Mouse (Mus musculus) liver, embryonic 14.5 days (tissue): ENCODE results near the gene Cyp1a1.

Experiments used
- CTCF ChIP-seq: IDR thresholded peaks from 2 replicates; pipeline ENCODE4 v1.5.1; 2016; ENCODE audit warnings: antibody characterized with exemption, low read depth, control low read depth
- EP300 ChIP-seq: IDR thresholded peaks from 2 replicates; pipeline ENCODE4 v1.6.1; 2016; ENCODE audit warnings: antibody characterized with exemption, low read depth

GRCm38 (mm10) chr9:57744462-57745091, 56.8 kb downstream of the Cyp1a1 start:
- TF ChIP-seq CTCF (peak; percentile 84), EP300 (no peak)
